ENCODE assay signal across 27 mouse cellular contexts in genomic region chr10:74626596-74626995, GRCm38 (mm10).
A peak's percentile ranks its signal among the peaks of the same experiment; 100 is the strongest.
DNase-seq lines count a peak whose midpoint lies in the region; ATAC-seq and TF ChIP-seq lines count a peak whose summit lies in the region.
"Had no signal": no experiment of that assay in that cellular context is flagged by ENCODE, and none has a peak within 500 bp of the region (broad histone marks: within the 10 kb centered on the region; RNA-seq: fewer than 3 reads in every experiment).

No protein-coding gene starts in this region.

- no peak for DNase-seq in frontal cortex, postnatal 25 days (ENCODE audit: low spot score in 2 of 2)
- peak; percentile 16 to 18 for DNase-seq in left cerebral cortex, adult 2 months (ENCODE audit: extremely low spot score in 1 of 2, low spot score in 2 of 2)
- DNase-seq in left cerebral cortex, postnatal 36 days (ENCODE audit: low spot score in 2 of 2), result no peak
- peak; percentile 13 for DNase-seq in Muller cell, postnatal 12 days (ENCODE audit: inconsistent ontology term)
- DNase-seq in layer of hippocampus, adult 9-11 months, result peak; percentile 32
- DNase-seq in yolk sac, embryonic 10.5 days (ENCODE audit: low spot score), result no peak
- DNase-seq: adrenal gland, postnatal 14 days; cerebellum, adult 18-20 months; gastrocnemius, postnatal 10 days; heart, postnatal 10 days; kidney, adult 9 months; kidney, postnatal 10 days; liver; lung, adult 2 months; lung, postnatal 10 days; midbrain, embryonic 14.5 days; thymus, postnatal 25 days had no signal

- no peak for TF ChIP-seq CTCF in left cerebral cortex, adult 2 months (IDR thresholded peaks at IDR 0.05)

- peak; percentile 99 for ATAC-seq in frontal cortex, adult (ENCODE audit: low TSS enrichment)
- ATAC-seq: forebrain, embryonic 14.5 days; intestine, postnatal 0 days; Patski had no signal

- intact Hi-C loops in left cerebral cortex, adult 2 months (cut with DNase I), result loop anchor here (10.0 kb wide), 2 partner anchors 218 to 1522 kb away; no protein-coding TSS in a partner anchor
- intact Hi-C loops in left cerebral cortex, postnatal 36 days (cut with DNase I), result loop anchor here (10.0 kb wide), 1 partner anchor 218 kb away; no protein-coding TSS in a partner anchor

- H3K4me3 ChIP-seq in left cerebral cortex, adult 2 months, result no peak overlapping the region
- H3K4me3 ChIP-seq: embryonic facial prominence, embryonic 15.5 days; heart, embryonic 13.5 days; stomach, embryonic 15.5 days had no signal

- H3K27ac ChIP-seq in left cerebral cortex, adult 2 months, result no peak overlapping the region
- H3K27ac ChIP-seq: embryonic facial prominence, embryonic 15.5 days; heart, embryonic 13.5 days; hindbrain, embryonic 14.5 days; liver, embryonic 14.5 days; macrophage; stomach, embryonic 15.5 days had no signal

Comparison
In these comparisons a context has a peak if more than half of its experiments do, and no peak if none do; other contexts are left out.
1. DNase-seq: peak in left cerebral cortex, adult 2 months (2 of 2), Muller cell, postnatal 12 days (single experiment) and layer of hippocampus, adult 9-11 months (single experiment); none in frontal cortex, postnatal 25 days (0 of 2), left cerebral cortex, postnatal 36 days (0 of 2) and yolk sac, embryonic 10.5 days (single experiment).